Mouse (Mus musculus) T-helper 17 cell (primary cell): ENCODE measurements around the gene Gpr12.
"Not testable (repeated sequence)": the region's sequence is repeated elsewhere in the genome, so short reads cannot be mapped to it uniquely, and the experiment has no call there.

Experiments
- in situ Hi-C, 2 experiments: fragments of 300-600 bp; cut with MboI, MseI; formaldehyde crosslinking; loops; 1 replicate in 1 of 2; 2 replicates in 1 of 2; pipeline ENCODE4 v1.15.1; 2025; ENCODE audit warnings: high pct_unique_total_duplicates in 2 of 2

Gene Gpr12

DNA sequence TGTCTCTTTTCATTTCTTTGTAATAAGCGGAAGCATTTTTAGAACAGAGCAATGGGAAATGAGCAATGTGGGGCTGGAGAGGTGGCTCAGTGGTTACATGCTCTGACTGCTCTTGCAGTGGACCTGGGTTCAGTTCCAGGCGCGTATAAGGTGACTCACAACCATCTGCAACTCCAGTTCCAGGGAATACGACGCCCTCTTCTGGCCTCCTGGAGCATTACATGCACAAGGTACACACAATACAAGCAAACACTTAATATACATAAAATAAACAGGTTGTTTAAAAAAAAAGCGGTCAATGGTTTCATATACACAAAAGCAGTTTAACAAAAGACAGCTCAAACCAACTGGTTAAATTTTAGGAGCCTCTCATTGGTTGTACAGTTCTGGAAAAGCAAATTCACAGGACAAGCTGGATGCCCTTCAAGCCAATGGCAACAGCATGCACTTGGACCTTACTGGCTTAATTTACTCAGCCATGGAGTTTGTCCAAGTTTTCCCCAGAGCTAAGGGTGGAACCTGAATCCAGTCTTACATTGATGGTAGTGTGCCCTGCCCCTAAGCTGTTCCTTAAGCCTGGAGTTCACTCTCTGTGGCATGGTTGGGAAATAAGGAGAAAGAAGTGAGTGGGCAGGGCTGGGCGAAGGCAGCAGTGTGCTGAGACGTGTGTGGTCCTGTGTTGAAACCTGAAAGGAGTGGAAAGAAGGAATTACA is 1.5 kb upstream of the Gpr12 start:
- in situ Hi-C loops: no loop called here

DNA sequence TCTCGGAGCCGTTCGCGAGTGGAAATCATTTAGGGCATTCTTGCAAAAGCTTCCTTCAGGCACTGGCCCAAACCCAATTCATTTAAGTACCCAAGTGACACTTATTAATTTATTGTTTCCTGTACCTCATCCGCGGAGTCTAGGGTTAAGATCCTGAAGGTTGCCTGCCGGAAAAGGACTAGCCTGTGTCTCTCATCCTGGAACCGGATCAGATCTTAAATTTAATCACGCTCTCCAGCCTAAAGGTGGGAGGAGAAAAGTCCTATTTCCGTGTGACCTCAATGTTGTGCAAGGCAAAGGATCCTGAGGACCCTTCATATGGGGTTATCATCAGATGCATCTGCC is 240 bp upstream of the Gpr12 start:
- in situ Hi-C loops: no loop called here

DNA sequence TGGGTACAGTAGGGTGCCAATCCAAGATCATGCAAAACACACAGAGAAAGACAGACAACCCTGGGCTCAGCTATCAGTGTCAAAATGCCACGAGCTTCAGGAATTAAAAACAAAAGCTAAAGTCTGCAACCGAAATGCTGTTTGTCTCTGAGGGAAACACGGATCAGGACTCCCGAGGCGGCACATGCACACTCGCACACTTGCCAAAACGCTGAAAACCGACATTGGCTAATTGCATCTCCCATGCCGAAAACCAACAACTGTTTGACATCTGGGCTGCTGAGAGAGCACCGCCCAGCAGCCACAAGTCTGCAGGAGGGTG is 922 bp downstream of the Gpr12 start:
- in situ Hi-C loops: no loop called here

DNA sequence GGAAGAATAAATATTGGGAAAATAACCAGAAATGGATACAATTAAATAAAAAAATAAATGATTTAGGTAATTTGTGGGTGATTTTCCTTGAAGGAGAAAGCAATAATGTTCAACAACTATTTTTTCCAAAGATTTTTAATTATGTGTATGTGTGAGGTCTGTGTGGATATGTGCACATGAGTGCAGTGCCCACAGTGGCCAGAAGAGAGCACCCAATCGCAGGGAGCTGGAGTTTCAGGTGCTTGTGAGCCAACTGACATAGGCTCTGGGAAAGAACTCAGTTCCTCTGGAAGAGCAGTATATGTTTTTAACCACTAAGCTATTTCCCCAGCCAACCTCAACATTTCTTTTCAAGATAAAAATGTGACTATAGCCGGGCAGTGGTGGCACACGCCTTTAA is 8.4 kb downstream of the Gpr12 start:
- in situ Hi-C loops: no loop called here

DNA sequence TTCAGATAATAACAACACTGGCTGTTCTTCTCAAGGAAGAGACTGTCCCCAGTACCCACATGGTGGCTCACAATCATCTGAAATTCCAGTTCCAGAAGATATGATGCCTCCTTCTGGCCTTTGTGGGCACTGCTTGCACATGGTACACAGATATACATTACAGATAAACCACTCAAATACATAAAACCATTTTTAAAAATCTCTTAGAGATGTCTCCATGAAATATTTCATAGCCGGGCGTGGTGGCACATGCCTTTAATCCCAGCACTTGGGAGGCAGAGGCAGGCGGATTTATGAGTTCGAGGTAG is 12.3 kb downstream of the Gpr12 start:
- in situ Hi-C loops: loop anchor here in 1 of 2 experiments (5.0 kb wide), 1 partner anchor 90 kb away; no protein-coding TSS in a partner anchor

DNA sequence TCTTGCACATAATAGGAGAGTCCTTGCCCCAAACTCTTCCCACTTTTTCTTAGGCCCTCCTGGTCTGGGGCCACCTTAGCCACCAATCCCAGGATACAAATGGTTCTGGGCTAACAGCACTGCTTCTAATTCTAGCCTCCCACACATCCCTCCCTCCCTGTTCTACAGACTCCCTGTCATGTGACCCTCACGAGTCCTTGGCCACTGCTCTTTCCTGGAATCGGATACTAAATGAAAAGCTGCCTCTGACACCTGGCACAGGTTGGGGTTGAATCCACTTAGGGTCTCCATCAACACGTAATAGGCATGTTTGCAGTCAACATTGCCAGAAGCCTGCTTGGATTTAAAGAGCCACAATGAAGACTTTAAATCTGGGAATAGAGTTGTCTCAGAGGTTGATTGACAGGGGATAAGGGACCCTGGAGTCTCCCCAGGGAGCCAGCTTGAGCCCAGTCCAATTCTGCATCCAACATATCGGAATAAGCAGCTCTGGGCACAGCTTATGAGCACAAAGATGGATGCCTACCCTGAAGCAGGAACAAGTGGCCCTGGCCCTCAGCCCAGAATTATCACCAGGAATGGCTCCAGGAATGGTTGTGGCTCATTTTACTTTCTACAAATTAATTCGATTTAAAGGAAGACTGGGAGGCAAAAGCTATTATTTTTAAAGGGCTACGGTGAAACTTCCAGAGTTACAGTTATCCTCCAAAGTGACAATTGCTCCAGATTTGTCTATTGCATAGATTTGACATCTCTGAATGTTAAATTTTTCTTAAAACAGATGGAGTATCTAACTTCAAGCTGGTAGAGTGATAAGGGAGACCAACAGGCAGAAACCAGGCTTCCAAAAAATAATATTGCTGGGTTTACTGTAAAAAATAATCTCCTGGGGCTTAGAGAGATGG is 13.0 kb downstream of the Gpr12 start:
- in situ Hi-C loops: loop anchor here in 1 of 2 experiments (5.0 kb wide), 1 partner anchor 90 kb away; no protein-coding TSS in a partner anchor

DNA sequence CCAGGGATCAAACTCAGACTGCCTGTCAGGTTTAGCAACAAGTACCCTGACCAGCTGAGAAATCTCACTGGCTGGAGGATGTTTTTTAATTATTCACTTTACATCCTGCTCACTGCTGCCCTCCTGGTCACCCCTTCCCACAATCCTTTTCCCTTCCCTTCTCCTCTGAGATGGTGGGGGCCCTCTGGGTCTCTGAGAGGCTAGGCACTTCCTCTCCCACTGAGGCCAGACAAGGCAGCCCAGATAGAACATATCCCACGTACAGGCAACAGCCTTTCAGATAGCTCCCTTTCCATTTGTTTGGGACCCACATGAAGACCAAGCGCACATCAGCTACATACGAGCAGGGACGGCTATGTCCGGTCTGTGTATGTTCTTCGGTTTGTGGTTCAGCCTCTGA is 14.9 kb downstream of the Gpr12 start:
- in situ Hi-C loops: loop anchor here in 1 of 2 experiments (5.0 kb wide), 1 partner anchor 92 kb away; no protein-coding TSS in a partner anchor

DNA sequence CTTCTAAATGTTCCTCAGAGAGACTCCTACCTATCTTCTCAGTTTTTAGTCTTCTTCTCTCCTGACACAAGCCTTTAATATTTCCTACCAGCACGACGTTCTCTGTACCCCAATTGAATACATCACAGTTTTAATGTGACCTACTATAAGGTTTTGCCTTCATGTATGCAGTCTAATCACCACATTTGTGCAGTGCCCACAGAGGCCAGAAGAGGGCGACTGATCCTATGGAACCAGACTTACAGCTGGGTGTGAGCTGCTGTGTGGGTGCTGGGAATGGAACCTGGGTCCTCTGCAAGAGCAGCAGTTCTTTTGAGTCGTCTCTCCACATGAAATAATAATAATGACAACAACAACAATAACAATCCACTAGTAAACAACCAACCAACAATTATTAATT is 18.0 kb downstream of the Gpr12 start:
- in situ Hi-C loops: loop anchor here in 1 of 2 experiments (5.0 kb wide), 2 partner anchors 50 to 105 kb away; no protein-coding TSS in a partner anchor

DNA sequence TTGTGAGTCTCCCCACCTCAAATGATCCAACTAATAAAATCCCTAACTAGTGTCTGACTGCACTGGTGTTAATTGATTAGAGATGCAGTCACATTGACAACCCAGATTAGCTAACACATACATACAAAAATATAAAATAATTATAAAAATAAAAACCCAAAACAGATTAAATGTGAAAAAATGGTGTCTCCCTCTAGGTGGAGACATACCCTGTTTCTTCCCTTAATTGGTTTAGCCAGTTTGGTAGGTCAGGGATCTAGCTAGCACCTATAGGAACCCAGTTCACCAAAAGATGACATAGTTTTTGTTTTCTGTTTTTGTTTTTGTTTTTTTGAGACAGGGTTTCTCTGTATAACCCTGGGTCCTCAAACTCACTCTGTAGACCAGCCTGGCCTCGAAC is 20.8 kb downstream of the Gpr12 start:
- in situ Hi-C loops: no loop called here

DNA sequence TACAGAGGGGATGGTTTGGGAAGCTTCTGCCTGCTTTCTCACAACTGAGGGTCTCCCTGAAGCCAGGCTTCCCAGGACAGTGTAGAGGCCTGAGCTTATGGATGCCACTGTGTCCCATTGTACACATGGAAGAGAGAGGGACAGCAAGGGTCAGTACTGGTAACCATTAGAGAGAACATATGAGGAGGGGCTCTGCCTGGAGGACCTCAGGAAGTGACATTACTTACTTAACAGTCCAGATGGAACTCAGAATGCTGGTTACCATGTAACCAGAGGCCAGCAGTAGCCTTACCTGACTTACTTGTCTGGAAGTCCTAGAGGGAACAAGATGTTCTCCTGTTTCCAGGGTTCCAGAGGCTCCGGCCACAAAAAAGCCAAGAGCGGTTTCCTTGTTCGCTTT is 29.2 kb downstream of the Gpr12 start, which contains the start of gene Gm3415:
Gene Gm3415 (plus strand): TSS at position 301 of the 400 bp plus-strand sequence.
- in situ Hi-C loops: loop anchor here in 1 of 2 experiments (5.0 kb wide), 1 partner anchor 39 kb away; no protein-coding TSS in a partner anchor

DNA sequence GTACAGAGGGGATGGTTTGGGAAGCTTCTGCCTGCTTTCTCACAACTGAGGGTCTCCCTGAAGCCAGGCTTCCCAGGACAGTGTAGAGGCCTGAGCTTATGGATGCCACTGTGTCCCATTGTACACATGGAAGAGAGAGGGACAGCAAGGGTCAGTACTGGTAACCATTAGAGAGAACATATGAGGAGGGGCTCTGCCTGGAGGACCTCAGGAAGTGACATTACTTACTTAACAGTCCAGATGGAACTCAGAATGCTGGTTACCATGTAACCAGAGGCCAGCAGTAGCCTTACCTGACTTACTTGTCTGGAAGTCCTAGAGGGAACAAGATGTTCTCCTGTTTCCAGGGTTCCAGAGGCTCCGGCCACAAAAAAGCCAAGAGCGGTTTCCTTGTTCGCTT is 47.7 kb downstream of the Gpr12 start, which contains the start of gene Gm3409:
Gene Gm3409 (plus strand): TSS at position 301 of the 400 bp plus-strand sequence.
- in situ Hi-C loops: not testable (repeated sequence)
